Mouse (Mus musculus): ENCODE measurements at regions not wholly inside any gene's neighbourhood (a gene's known extent, or its start where the extent isn't known, plus 50 kb on each side); places are given as distances from the start of the nearest gene placed in this dataset.

GRCm38 (mm10) chr6:109533526-109533925, 705.1 kb downstream of the Edem1 start:
- H3K27ac ChIP-seq = no peak overlapping the region
- 58% methylated on average over 1 of the region's 1 CpGs for WGBS
- no peaks in the 10 kb centered on the region for H3K9me3 ChIP-seq
- H3K36me3 ChIP-seq = no peaks in the 10 kb centered on the region
- H3K4me2 ChIP-seq (replicated peaks) = no peak overlapping the region
- no peaks in the 10 kb centered on the region for H3K4me1 ChIP-seq
- ATAC-seq (ENCODE audit: low FRiP score, low read depth) = no peak
- H3K27me3 ChIP-seq = no peaks in the 10 kb centered on the region
- no peak overlapping the region for H3K9ac ChIP-seq
- no peak overlapping the region for H3K4me3 ChIP-seq

- WGBS = 67% methylated on average over 7 of the region's 7 CpGs
- Histone ChIP-seq H3K9ac (no peak overlapping the region), H3K36me3 (no peaks in the 10 kb centered on the region), H3K27me3 (no peaks in the 10 kb centered on the region), H3K4me3 (no peak overlapping the region), H3K27ac (no peak overlapping the region), H3K4me1 (no peaks in the 10 kb centered on the region), H3K9me3 (no peaks in the 10 kb centered on the region), H3K4me2 (replicated peaks) (no peak overlapping the region)
- ATAC-seq (ENCODE audit: low FRiP score, low read depth) = peak; percentile 66; the same call in 1 of the 2 replicates
These were observed 714.8 kb downstream of the Edem1 start for GRCm38 (mm10) chr6:109542980-109543976.

- 56% methylated on average over 2 of the region's 2 CpGs for WGBS
- Histone ChIP-seq H3K9me3 (no peaks in the 10 kb centered on the region), H3K27me3 (no peaks in the 10 kb centered on the region), H3K9ac (no peak overlapping the region), H3K4me3 (no peak overlapping the region), H3K36me3 (no peaks in the 10 kb centered on the region), H3K4me2 (replicated peaks) (no peak overlapping the region), H3K4me1 (no peaks in the 10 kb centered on the region), H3K27ac (no peak overlapping the region)
- ATAC-seq (ENCODE audit: low FRiP score, low read depth) = no peak
These were observed 723.9 kb downstream of the Edem1 start for GRCm38 (mm10) chr6:109552316-109552715.
